Mouse (Mus musculus): ENCODE data around the gene Dapp1.
"Not testable (repeated sequence)": the region's sequence is repeated elsewhere in the genome, so short reads cannot be mapped to it uniquely, and the experiment has no call there.

The Dapp1 gene

DNA sequence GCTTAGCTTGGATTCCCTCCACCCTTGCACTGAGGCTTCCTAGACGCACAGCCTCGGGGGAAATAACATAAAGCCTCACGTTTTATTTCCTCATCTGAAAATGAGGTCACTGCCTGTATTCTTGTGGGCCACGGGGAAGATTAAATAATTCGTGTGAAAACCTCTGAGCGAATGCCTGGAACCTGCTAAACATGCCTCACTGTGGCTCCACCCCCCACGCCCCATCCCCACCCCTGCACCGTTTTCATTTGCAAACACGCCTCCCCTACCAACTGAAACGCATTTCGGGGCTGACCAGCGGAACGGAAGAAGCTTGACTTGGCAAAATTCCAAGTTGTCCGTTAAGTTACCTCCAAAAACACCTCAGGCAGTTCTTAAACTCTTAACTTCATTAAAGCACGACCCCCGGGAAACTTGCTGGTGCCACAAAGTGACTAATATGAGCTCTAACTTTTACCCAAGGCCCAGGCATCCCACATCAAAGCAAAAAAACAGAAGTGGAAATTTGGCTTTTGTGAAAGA is 25.7 kb downstream of the Dapp1 start:
- in situ Hi-C loops (cut with MboI, MseI): no loop called here

DNA sequence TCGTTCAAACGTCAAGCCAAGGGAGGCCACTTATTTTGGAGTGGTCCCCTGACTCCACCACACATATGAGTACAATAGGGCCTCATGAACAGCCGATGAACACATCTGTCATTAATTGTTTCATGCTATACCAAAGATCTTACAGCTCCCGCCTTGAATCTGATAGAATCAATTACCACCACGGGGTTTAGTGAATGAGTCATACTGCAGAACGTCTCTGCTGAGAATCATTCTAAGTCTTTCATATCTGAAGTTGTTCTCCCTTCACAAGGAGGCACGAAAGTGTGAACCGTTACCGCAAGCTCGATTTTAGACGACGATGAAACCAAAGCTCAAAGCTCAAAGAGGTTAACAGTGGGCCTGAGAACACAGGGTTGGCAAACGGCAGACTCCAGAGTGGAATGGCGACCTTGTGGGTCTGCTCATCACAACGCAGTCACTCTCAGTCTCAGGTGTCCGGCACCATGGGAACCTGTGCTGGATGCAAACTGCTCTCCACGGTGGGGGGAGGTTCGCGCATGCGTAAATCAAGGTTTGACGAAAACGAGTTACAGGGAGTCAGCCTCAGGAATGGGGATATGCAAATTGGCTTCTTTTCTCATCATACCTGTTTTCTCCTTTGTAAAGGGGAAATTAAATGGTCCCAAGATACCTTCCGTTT is 27.0 kb downstream of the Dapp1 start:
- in situ Hi-C loops (cut with MboI, MseI): no loop called here

DNA sequence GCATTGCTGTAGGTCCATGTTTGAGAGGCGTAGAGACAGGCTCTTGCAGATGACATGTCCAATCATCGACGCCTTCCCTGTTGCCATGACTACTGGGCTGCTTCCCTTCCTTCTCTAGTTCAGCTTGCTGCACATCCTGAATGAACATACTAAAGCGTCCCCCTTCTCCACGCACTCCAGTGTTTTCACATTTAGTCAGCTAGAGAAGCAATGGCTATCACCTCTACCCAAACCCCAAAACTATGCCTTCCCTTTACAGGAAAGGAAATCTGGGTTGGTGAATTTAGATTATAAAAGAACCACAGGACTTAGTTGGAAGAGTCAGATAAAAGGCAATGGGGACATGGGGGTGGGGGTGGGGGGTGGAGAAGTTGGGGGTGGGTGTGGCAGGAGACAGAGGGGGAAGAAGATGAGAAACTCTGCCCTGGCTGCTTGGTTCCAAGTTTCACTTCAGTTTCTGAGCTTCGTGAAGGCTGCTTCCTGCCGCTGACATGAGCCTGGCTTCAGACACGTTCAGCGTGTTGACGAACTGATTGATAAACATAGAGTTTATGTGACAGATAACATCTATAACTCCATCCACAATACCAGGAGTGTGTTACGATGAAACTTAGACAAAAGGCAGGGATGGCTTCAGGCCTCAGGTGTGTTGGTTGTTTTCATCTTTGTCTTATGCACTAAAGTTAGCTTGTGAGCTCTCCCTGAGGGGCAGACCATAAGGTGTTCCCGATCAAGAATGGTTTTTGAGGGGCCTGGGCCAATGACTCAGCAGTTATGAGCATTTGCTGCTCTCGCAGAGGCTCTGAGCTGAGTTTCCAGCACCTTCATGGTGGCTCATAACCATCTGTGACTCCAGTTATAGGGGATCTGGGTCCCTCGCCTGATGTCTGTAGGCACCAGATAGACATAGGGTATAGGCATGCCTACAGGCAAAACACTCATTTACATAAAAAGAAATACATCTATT is 28.1 kb downstream of the Dapp1 start:
- in situ Hi-C loops (cut with MboI, MseI): no loop called here

- in situ Hi-C loops (cut with MboI, MseI): no loop called here
These were observed 29.0 kb downstream of the Dapp1 start for GRCm38 (mm10) chr3:137952225-137952913.

- in situ Hi-C loops (cut with MboI, MseI): no loop called here
These were observed 29.5 kb downstream of the Dapp1 start for GRCm38 (mm10) chr3:137951819-137952218.

DNA sequence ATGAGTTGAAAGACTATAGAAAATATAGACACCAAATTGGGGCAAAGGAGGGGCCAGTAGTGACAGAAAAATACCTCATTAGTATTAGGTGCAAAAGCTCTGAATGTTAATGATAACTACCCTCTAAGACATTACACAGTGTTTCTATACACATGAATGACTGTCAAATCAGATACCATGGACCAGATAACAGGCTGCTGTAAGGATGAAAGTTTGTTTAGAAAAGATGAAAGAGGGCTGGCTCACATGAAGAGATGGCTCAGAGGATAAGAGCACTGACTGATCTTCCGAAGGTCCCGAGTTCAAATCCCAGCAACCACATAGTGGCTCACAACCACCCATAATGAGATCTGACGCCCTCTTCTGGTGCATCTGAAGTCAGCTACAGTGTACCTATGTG is 30.0 kb downstream of the Dapp1 start:
- in situ Hi-C loops (cut with MboI, MseI): not testable (repeated sequence)

DNA sequence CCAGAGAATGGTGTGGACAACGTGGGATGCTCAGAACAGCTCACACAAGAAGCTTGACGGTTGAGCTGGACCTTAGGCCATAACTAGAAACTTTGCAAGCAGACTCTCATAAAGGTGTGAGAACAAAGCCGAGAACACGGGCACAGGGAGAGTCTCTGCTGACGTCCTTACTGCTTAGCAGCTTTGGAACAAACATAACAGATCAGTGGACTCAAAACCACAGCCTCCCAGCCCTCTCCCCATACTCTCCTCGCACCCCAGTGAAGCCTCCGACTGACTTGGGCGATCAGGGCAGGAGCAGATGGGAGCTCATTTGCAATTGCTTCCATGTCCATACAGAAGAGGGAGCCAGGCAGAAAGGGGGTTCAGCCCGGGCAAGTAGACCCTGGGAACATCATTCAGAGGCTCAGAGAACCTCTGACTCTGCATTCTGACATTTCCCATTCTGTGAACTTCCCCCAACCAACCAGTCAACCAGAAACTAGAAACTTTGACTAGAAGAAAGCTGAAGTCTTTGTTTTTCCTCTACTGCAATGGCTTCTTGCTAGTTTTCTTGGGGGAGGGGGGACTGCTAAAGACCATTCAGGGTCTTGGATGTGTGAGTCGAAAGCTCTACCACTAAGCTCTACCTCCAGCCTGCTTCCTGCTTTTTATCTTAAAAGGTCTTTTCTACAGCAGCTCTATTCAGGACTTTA is 31.0 kb downstream of the Dapp1 start:
- in situ Hi-C loops (cut with MboI, MseI): no loop called here

GRCm38 (mm10) chr3:137947525-137947924 is 33.8 kb downstream of the Dapp1 start:
- in situ Hi-C loops (cut with MboI, MseI): no loop called here

GRCm38 (mm10) chr3:137946827-137947226 is 34.5 kb downstream of the Dapp1 start:
- in situ Hi-C loops (cut with MboI, MseI): no loop called here

- in situ Hi-C loops (cut with MboI, MseI): no loop called here
These were observed 37.6 kb downstream of the Dapp1 start for GRCm38 (mm10) chr3:137943737-137944154.

GRCm38 (mm10) chr3:137942098-137942622 is 39.2 kb downstream of the Dapp1 start:
- in situ Hi-C loops (cut with MboI, MseI): no loop called here

DNA sequence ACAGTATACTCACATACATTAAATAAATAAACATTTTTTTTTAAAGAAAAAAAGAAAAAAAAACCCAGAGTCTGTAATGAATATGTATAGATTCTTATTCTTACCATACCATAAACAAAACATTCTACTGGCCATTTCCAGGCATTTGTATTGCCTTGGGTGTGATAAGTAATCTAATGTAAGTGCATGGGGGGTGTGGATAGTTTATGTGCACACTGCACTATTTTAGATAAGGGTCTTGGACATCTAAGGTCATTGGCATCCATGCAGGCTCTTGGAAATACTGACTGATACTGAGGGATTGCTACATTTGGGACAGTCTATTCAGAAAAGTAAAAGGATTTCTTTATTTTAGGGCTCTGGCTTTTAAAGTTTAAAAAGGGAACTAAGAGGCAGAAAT is 39.8 kb downstream of the Dapp1 start:
- in situ Hi-C loops (cut with MboI, MseI): no loop called here

DNA sequence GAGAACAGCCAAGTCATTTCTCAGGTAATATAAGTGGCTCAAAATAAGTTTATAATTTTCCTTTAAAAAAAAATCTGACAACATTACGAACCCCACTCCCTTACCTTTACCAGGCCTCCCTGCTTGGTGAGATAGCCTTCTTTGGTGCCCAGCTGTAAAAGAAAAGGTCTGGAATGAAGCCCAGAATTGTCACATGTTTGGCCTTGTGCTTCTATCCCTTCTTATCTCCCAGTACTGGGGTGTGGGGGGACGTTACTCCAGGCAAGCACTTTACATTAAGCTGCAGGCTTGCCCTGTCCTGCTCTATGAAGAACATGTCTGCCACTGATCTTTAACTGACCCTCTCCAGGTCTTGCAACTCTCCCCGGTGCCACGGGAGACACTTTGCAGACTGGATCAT is 40.6 kb downstream of the Dapp1 start:
- in situ Hi-C loops (cut with MboI, MseI): no loop called here

GRCm38 (mm10) chr3:137938608-137939007 is 42.7 kb downstream of the Dapp1 start:
- in situ Hi-C loops (cut with MboI, MseI): loop anchor here (10.0 kb wide), 1 partner anchor 734 kb away; no protein-coding TSS in a partner anchor

- in situ Hi-C loops (cut with MboI, MseI): loop anchor here (10.0 kb wide), 1 partner anchor 732 kb away; no protein-coding TSS in a partner anchor
These were observed 44.8 kb downstream of the Dapp1 start for GRCm38 (mm10) chr3:137936541-137936940.

DNA sequence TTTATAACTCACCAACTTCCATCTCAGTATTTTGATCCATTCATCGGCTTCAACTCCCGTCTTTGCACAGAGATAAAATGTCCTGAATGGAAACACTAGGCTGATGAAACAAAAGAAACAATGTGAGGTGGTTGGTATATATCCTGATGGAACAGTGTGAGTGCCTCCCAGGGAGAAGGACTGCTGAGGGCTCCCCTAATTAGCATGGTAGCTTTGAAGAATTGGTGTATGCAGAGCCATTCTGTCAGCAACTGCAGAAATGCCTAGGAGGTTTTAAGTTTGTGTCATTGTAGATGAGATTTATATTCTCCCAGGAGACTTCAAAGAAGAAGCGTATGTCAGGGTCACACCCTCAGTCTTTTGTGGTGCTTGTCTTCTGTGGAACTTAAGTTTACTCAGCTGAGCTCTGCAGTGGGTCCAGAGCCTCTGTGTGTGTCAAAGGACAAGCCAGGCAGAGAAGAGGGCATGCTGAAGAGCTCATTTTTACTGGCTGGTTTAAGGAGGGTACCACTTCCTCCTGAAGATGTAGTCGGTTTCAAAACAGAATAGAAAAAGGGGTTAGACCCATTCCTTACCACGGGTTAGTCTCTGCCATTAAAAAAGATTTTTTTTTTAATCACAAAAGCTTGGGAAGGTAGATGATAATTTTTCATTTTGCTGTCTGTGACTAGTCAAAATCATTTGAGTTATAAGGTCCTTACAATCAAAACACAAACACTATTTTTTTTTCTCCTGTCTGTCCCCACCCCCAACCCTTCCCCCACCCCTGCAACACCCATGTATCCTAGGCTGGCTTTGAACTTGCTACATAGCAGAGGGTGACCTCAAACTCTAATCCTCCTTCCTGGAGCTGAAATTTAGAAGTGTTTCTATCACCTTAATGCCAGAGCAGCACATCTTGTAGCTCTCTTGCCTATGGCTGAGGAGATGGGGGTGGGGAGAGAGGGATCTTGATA is 45.5 kb downstream of the Dapp1 start:
- in situ Hi-C loops (cut with MboI, MseI): loop anchor here (10.0 kb wide), 1 partner anchor 731 kb away; no protein-coding TSS in a partner anchor

- in situ Hi-C loops (cut with MboI, MseI): loop anchor here (10.0 kb wide), 1 partner anchor 729 kb away; no protein-coding TSS in a partner anchor
These were observed 47.4 kb downstream of the Dapp1 start for GRCm38 (mm10) chr3:137933986-137934385.

DNA sequence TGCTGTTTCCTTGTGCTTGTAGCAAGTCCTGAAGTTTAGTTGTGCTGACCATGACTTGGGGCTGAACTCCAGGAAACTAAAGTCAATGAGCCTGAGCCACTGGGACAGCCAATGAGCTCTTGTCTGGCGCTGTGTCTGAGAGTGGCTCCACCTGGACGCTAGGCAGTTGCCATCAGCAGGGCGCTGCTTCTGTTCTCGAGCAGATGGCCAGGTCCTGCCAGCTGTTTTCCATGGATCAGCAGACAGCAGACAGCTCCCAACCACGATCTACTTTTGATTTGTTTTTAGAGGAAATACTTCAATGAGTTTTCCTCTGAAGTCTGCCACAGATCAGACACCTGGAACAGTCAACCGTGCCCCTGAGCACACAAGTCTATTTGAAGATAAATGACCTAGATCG is 48.6 kb downstream of the Dapp1 start:
- in situ Hi-C loops (cut with MboI, MseI): loop anchor here (10.0 kb wide), 1 partner anchor 728 kb away; no protein-coding TSS in a partner anchor

DNA sequence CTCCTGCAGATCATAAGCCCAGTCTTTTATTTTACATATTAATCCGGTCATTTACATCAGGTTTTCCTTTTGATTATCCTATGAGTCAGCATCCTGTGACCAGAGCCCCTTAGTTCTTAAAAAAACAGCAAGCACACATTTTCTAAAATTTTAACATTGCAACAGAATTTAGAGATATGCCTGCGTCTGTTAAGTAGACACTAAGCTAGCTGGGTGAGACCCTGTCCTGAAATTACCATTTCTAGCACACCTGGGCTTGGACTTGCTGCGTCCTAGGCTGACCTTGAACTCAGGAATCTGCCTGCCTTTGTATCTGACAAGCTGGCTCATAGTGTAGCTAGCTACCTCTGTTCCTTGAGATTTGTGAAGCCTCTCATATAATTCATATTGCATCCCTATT is 51.4 kb downstream of the Dapp1 start:
- in situ Hi-C loops (cut with MboI, MseI): loop anchor here (10.0 kb wide), 1 partner anchor 725 kb away; no protein-coding TSS in a partner anchor
